Mouse (Mus musculus) bone marrow macrophage, adult 2 months (primary cell): ENCODE results near the gene Gm6993. TPM values are rescaled to one million over a fixed set of nuclear protein-coding genes. Genes with fewer than 3 reads are reported as not detected.

ENCODE experiments used
- H3K27ac ChIP-seq: 2 replicates; pipeline ENCODE4 v1.5.1; 2012; ENCODE audit warnings: low read depth, low read length; ENCODE audit not compliant: insufficient read depth
- H3K4me1 ChIP-seq: 2 replicates; pipeline ENCODE4 v1.6.1; 2012; ENCODE audit warnings: low read length; ENCODE audit not compliant: control insufficient read depth, insufficient read depth
- H3K4me3 ChIP-seq: 2 replicates; pipeline ENCODE4 v1.5.1; 2012; ENCODE audit warnings: mild to moderate bottlenecking, low read length, moderate library complexity; ENCODE audit not compliant: insufficient read depth
- CTCF ChIP-seq: IDR thresholded peaks from 2 replicates; pipeline ENCODE4 v1.5.1; 2012; ENCODE audit warnings: low read depth, mild to moderate bottlenecking, low read length, moderate library complexity
- POLR2A ChIP-seq: IDR thresholded peaks from 2 replicates; pipeline ENCODE4 v1.6.1; 2012; ENCODE audit warnings: mild to moderate bottlenecking, low read depth, low read length, borderline replicate concordance
- polyA plus RNA-seq: library from polyadenylated mRNA; stranded (reverse); fragments of >200 nt; gene quantifications from 2 replicates; pipeline ENCODE4 v1.2.4, GENCODE M21; 2012; ENCODE audit not compliant: missing spikeins, insufficient read depth, insufficient read length

Gm6993 gene
- polyA plus RNA-seq, 1 experiment: not detected

DNA sequence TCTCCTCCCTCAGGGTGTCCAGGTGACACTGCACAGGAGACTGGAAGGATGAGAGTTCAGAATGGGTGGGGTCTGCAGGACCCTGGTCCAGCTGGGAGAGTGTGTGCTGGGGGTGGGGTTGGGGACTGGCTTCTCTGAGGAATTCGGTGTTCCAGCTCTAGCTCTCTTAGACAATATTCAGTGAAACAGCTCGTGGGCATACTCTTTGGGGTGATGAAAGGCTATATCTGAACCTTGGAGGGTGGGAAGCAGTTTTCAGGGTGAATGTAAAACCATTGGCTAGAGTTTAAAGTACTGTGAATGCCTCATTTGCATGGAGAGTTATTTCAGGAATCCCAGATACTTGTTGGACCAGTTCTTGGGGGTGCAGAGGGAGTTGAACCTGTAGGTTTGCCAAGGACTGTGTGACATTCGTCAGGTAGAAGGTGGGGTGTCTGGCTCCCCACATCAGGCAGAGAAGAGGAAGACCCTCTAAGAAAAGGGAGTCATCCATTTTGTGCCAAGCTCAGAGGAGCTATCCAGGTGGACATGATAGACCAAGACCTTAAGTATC lies 1.5 kb upstream of the Gm6993 start:
- H3K27ac ChIP-seq: no peak overlapping the region

DNA sequence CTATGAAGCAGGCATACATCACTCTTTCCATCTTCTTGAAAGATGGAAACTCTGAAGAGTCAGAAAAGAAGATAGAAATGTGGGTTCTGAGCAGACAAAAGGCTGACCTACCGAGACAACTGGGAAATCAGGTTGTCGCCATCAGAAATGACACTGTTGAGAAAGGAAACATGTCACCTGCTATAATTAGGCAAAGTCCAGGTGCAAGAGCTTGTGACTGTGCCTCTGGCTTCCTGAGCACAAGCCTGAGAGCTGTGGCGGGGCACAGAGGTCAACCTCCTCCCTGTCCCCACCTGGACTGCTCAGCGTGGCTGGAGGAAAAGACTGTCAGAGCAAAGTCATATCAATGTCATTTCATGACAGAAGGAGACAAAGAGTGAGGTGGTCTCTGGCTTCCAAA lies 772 bp upstream of the Gm6993 start:
- H3K4me1 ChIP-seq: no peaks in the 10 kb centered on the region
- H3K27ac ChIP-seq: no peak overlapping the region
- no peak overlapping the region for H3K4me3 ChIP-seq
- no peak for TF ChIP-seq POLR2A
- no peak for TF ChIP-seq CTCF

More for the DNA sequence above, 1.5 kb upstream of the Gm6993 start:
- TF ChIP-seq CTCF (no peak), POLR2A (no peak)
- no peak overlapping the region for H3K4me3 ChIP-seq
- H3K4me1 ChIP-seq: no peaks in the 10 kb centered on the region

DNA sequence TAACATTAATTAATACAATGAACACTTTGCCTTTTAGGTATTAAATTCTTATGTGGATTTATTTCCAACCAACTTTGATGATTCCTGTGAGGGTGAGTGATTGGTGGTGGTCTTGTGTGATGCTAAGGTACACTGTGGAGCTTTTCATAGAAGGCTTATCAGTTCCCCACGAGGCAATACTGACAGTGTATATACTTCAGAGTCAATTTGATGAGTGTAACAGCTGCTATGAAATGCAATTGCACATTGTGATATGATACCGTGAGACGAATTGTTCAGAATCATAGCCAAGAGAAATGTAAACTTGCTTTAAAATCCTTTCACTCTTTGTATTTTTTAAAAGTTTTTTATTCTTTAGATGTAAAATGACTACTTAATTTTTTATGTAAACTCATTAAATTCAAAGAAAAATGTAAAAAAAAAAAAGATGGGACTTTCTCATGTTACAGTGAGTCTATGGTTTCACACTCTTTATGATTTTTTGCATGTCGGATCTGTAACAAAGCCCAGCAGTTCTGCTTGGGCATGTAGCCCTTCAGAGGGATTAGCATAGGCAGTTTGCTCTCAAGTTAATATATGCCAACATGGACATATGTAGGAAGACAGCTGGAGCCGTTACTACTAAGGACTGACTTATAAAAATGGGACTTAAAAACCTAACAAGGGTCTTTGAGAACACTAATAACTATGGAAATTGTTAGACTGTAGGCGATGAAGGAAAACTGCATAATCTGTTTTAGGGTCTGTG lies 1.2 kb downstream of the Gm6993 start:
- H3K4me3 ChIP-seq: no peak overlapping the region
- H3K27ac ChIP-seq: no peak overlapping the region
- TF ChIP-seq CTCF (no peak), POLR2A (no peak)
- no peaks in the 10 kb centered on the region for H3K4me1 ChIP-seq

DNA sequence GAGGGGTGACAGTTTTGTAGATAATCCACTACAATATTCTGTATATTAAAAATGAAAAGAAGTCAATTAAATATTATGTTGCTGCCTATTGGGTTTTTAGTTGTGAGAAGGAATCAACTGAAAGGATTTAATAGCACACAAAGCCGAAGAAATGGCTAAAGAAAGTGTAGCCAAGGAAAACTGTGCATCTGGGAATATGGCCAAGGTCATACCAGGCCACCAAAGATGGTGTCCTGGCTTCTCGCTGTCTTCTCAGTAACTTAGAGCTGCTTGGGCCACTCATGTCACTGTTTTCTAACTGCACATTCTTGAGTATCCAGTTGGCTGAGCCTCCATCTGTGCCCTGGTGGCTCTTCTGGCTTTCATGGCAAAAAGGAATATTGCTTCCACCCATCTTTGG lies 3.4 kb downstream of the Gm6993 start:
- no peak overlapping the region for H3K4me3 ChIP-seq
- TF ChIP-seq CTCF (no peak), POLR2A (no peak)
- H3K4me1 ChIP-seq: no peaks in the 10 kb centered on the region
- H3K27ac ChIP-seq: no peak overlapping the region

DNA sequence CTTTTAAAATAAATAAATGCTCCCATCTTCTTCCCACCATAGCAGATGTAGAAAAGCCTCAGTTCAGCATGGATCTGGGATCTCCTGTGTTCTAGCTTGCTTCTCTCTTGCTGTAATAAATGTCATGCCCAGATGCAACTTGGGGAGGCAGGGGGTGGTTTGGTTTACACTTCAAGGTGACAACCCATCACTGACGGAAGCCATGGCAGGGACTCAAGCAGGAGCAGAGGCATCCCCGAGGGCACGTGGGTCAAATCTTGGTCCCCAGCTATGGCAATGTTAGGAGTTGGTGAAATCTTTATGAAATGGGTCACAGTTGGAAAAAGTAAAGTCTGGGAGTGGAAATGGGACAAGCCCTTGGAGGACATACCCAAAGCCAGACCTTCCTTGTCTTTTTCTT lies 4.1 kb downstream of the Gm6993 start:
- Histone ChIP-seq H3K4me1 (no peaks in the 10 kb centered on the region), H3K27ac (no peak overlapping the region), H3K4me3 (no peak overlapping the region)
- TF ChIP-seq CTCF (no peak), POLR2A (no peak)

DNA sequence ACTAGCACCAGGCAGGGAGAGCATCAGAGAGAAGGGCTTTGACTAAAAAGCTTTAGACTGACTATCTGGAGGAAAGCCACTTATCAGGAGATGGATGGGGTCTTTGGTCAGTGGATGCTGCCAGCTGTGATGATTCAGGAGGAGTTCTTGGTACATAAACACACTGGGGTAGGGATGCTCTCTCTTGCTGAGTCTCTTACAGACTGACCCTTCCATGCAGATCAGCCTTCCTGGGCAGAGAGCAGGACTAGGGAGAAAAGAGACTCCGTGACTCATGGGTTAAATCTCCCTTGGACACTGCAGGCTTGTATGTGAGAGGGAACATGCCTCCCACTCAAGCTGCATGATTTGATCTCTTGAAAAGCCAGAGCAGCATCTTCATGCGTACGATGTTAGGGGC lies 5.6 kb downstream of the Gm6993 start:
- TF ChIP-seq CTCF (no peak), POLR2A (no peak)
- H3K4me3 ChIP-seq: no peak overlapping the region
- no peaks in the 10 kb centered on the region for H3K4me1 ChIP-seq
- no peak overlapping the region for H3K27ac ChIP-seq

DNA sequence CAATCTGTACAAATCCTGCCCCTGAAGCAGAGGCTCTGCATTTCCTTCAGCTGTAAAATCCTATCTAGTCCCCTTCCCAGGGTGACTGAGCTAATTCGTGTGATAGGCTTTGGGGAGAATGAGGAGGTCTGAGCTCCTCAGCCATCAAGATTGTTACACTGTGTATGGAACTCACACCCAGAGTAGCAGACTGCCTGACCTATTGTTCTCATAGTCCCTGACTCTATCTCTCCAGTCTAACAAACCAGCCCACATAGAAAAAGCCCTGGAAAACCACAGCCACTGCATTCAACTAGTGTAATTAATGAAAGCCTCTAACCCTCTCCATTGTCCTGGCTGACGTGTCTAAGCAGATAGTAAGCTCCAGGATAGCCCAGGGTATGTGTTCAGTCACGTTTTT lies 6.0 kb downstream of the Gm6993 start:
- no peak overlapping the region for H3K27ac ChIP-seq
- H3K4me3 ChIP-seq: no peak overlapping the region
- TF ChIP-seq CTCF: no peak
- no peak for TF ChIP-seq POLR2A
- no peaks in the 10 kb centered on the region for H3K4me1 ChIP-seq

DNA sequence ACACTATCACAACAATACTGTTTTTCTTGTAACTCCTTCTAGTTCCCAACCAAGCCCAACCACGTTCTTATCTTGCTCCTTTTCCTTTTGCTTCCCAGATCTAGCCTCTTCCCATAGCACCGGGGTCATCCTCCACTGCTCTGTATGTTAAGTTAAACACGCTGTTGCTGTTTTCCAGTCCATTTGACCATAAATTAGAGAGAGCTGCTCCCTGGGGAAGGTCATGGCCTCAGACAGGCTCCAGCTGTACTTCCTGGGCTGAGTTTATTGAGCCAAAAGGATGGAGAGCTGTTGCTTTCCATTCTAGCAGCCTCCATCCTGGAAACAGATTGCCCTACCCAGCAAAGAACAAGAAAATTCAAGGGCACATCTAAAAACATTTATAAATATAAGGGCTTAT lies 7.6 kb downstream of the Gm6993 start:
- TF ChIP-seq CTCF (no peak), POLR2A (no peak)
- Histone ChIP-seq H3K4me1 (no peaks in the 10 kb centered on the region), H3K27ac (no peak overlapping the region), H3K4me3 (no peak overlapping the region)

DNA sequence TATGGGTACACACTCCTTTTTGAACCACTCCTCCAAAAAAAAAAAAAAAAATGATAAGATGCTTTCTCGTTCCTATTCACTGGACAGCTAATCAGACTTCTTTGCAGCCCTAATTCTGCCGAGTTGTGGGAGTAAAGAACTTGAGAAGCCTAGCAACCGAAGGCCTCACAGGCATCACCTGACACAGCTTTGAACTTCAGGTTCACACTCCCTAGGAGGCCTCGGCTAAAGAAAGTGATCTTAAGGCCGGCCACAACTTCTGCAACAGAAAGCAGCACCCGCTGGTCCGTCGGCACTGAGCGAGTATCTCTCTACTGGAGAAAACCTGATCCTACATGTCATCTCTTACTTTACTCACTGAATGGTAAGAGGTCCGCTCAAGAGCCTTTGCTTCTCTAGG lies 8.1 kb downstream of the Gm6993 start:
- no peaks in the 10 kb centered on the region for H3K4me1 ChIP-seq
- no peak overlapping the region for H3K4me3 ChIP-seq
- H3K27ac ChIP-seq: no peak overlapping the region
- TF ChIP-seq POLR2A: no peak
- no peak for TF ChIP-seq CTCF

DNA sequence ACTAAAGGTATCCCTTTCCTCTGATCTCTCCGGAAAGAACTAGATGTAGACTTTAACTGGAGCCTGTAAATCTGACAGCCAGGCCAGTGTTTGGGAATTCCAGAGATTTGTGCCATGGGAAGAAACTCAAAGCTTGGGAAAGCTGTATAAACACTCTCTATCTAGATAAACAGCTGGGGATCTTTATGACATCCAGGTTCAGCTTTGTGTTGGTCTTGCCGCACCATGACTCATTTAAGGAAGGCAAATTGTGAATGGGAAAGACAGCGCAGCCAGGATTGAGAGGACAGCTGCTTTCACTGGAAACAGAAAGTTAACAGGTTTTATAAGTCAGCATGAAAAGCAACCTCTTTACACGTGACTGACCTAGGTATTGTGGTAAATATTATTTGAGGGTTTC lies 11.7 kb downstream of the Gm6993 start:
- Histone ChIP-seq H3K4me3 (no peak overlapping the region), H3K27ac (no peak overlapping the region), H3K4me1 (no peaks in the 10 kb centered on the region)
- TF ChIP-seq CTCF (no peak), POLR2A (no peak)

DNA sequence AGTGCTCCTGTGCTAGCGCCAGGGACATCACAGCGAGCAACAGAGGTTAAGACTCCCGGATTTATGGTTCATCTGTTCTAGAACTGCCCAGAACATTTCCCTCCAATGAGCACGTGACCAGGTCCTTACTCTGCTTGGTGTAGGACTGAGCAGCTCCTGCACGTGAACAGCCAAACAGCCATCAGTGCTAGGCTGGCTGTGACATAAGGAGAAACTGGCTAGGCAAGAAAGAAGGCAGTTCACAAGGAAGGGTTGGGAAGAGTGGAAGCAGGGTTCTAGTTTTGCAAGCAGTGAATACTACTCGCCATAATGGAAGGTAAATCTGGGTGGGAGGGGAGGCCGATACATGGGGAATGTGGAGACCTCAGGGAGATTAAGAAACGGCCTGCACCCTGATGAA lies 14.4 kb downstream of the Gm6993 start:
- H3K4me3 ChIP-seq: no peak overlapping the region
- TF ChIP-seq CTCF (no peak), POLR2A (no peak)
- no peaks in the 10 kb centered on the region for H3K4me1 ChIP-seq
- no peak overlapping the region for H3K27ac ChIP-seq
